Mouse (Mus musculus): ENCODE measurements around the gene Pde4dip. TPM values are rescaled to one million over a fixed set of nuclear protein-coding genes. Genes with fewer than 3 reads are reported as not detected.
A peak's percentile ranks its signal among the peaks of the same experiment; 100 is the strongest.

Pde4dip gene
- polyA plus RNA-seq, 1 experiment: 134 TPM

DNA sequence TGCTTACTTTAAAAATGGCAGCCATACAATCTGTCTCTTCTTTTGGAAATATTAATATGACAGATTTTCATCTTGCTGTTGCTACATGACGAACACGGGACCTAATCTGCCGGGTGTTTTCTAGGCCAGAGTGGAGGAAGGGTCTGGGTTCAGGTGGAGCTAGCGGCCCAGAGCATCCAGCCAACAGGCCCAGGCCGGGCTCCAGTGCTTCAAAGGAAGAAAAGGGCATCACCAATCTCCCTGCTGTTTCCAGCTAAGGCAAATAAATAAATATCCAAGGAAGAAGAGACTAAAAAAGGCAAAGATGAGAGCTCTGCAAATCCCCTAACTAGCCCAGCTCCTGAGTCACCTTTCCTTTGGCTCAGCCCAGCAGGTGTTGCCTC, 731 bp downstream of the Pde4dip start:
- Histone ChIP-seq H3ac (ENCODE audit: control insufficient read depth, insufficient read length) (no peak overlapping the region), H3K27me3 (ENCODE audit: control insufficient read depth, insufficient read depth, insufficient read length) (peaks cover 22% of the 10 kb centered on the region), H3K79me2 (ENCODE audit: control insufficient read depth, insufficient read depth) (no peaks in the 10 kb centered on the region), H3K4me3 (no peak overlapping the region), H3K4me2 (ENCODE audit: low read depth) (peak overlapping the region; percentile 60), H3K36me3 (ENCODE audit: control insufficient read depth, insufficient read depth) (no peaks in the 10 kb centered on the region)
- TF ChIP-seq SRF (IDR thresholded peaks at IDR 0.05; ENCODE audit: control insufficient read depth, insufficient read length, low read depth): no peak
- TF ChIP-seq CEBPB (IDR thresholded peaks at IDR 0.05; ENCODE audit: insufficient read depth, poor library complexity, severe bottlenecking): no peak
- TF ChIP-seq E2F4 (IDR thresholded peaks at IDR 0.05; ENCODE audit: insufficient read depth): no peak
- TF ChIP-seq USF1 (IDR thresholded peaks at IDR 0.05; ENCODE audit: low read depth): no peak
- no peak for TF ChIP-seq MYOG (IDR thresholded peaks at IDR 0.05; ENCODE audit: control insufficient read depth in 1 of 3, insufficient read depth in 1 of 3, insufficient read length in 2 of 3, low read depth in 2 of 3)
- TF ChIP-seq TCF3 (IDR thresholded peaks at IDR 0.05; ENCODE audit: insufficient read length, low read depth): no peak
- no peak for TF ChIP-seq MAX (IDR thresholded peaks at IDR 0.05; ENCODE audit: low read depth)
- TF ChIP-seq REST (IDR thresholded peaks at IDR 0.05; ENCODE audit: insufficient read depth, insufficient read length): no peak

DNA sequence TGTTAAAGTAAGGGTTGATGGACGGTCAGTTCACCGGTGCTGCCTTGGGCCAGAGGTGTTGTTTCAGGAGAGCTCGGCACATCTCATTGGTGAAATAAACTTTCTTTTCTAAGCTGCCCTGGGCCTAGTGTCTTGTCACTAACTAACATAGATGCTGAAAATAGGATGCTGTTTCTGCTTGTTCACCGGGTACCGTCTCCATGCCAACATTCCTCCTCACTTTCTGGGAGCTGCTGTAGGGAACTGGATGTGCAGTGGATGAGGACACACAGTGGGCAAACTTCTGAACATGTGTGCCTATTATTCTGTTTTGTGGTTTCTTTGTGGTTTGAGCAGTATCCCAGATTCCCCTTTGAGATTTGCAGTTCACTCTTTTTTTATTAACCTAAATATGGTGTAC, 6.9 kb downstream of the Pde4dip start:
- Histone ChIP-seq H3K4me3 (no peak overlapping the region), H3K36me3 (ENCODE audit: control insufficient read depth, insufficient read depth) (no peaks in the 10 kb centered on the region), H3K79me2 (ENCODE audit: control insufficient read depth, insufficient read depth) (no peaks in the 10 kb centered on the region), H3K27me3 (ENCODE audit: control insufficient read depth, insufficient read depth, insufficient read length) (no peaks in the 10 kb centered on the region), H3K4me2 (ENCODE audit: low read depth) (no peak overlapping the region), H3ac (ENCODE audit: control insufficient read depth, insufficient read length) (no peak overlapping the region)
- no peak for TF ChIP-seq TCF3 (IDR thresholded peaks at IDR 0.05; ENCODE audit: insufficient read length, low read depth)
- no peak for TF ChIP-seq TCF12 (IDR thresholded peaks at IDR 0.05; ENCODE audit: insufficient read depth, poor library complexity, severe bottlenecking)
- TF ChIP-seq POLR2AphosphoS2 (IDR thresholded peaks at IDR 0.05; ENCODE audit: insufficient read length, low read depth): no peak
- TF ChIP-seq SRF (IDR thresholded peaks at IDR 0.05; ENCODE audit: control insufficient read depth, insufficient read length, low read depth): no peak

DNA sequence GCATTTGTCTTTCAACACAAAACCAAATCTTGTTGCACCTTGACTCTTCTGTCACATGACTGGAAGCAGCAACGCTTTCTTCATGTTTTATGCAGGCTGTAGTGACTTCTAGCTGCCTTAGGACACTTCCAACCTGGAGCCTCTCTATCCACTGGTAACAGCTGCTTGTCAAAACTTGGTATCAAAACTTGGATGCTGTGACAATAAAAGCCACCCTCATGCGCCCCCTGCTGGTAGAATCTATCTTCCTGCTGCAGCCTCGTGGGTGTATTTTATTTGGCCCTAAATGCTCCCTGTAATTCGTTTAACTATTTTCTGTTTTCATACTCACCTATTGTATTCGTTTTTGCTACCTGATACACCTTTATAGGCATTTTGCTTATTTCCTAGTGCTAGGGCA, 9.3 kb downstream of the Pde4dip start:
- Histone ChIP-seq H3K27me3 (ENCODE audit: control insufficient read depth, insufficient read depth, insufficient read length) (no peaks in the 10 kb centered on the region), H3ac (ENCODE audit: control insufficient read depth, insufficient read length) (no peak overlapping the region), H3K79me2 (ENCODE audit: control insufficient read depth, insufficient read depth) (no peaks in the 10 kb centered on the region), H3K4me3 (no peak overlapping the region), H3K36me3 (ENCODE audit: control insufficient read depth, insufficient read depth) (no peaks in the 10 kb centered on the region), H3K4me2 (ENCODE audit: low read depth) (no peak overlapping the region)
- TF ChIP-seq MAX (IDR thresholded peaks at IDR 0.05; ENCODE audit: low read depth) (no peak), MYOD1 (IDR thresholded peaks at IDR 0.05; ENCODE audit: control insufficient read depth in 1 of 3, insufficient read length in 2 of 3, low read depth in 2 of 3) (peak in 2 of 3 experiments; percentile 24 to 46), SRF (IDR thresholded peaks at IDR 0.05; ENCODE audit: control insufficient read depth, insufficient read length, low read depth) (no peak), MYOG (IDR thresholded peaks at IDR 0.05; ENCODE audit: control insufficient read depth in 1 of 3, insufficient read depth in 1 of 3, insufficient read length in 2 of 3, low read depth in 2 of 3) (peak in 2 of 3 experiments; percentile 3 to 37)

DNA sequence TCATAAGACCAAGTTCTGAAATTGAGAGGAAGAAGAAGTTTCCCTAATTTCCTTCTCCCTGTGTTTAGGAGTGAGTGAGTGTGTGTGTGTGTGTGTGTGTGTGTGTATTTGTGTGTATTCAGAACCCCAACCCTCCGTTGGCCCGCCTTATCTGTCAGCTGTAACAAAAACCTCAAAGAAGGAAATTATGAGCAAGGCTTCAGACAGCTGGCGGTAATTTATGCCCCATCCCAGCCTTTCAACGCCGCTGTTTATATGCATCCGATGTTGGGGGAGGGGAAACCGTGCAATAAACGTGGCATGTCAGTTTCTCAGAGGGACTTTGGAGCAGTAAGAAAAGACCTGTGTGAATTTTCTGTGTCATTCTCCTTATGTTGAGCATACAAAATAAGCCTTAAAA, 12.2 kb downstream of the Pde4dip start:
- peak in 1 of 3 experiments; percentile 70 for TF ChIP-seq MYOG (IDR thresholded peaks at IDR 0.05; ENCODE audit: control insufficient read depth in 1 of 3, insufficient read depth in 1 of 3, insufficient read length in 2 of 3, low read depth in 2 of 3)
- TF ChIP-seq MYOD1 (IDR thresholded peaks at IDR 0.05; ENCODE audit: control insufficient read depth in 1 of 3, insufficient read length in 2 of 3, low read depth in 2 of 3): peak in 2 of 3 experiments; percentile 22 to 31
- no peak for TF ChIP-seq MAX (IDR thresholded peaks at IDR 0.05; ENCODE audit: low read depth)
- no peak for TF ChIP-seq TCF3 (IDR thresholded peaks at IDR 0.05; ENCODE audit: insufficient read length, low read depth)
- no peak for TF ChIP-seq E2F4 (IDR thresholded peaks at IDR 0.05; ENCODE audit: insufficient read depth)
- no peak for TF ChIP-seq TCF12 (IDR thresholded peaks at IDR 0.05; ENCODE audit: insufficient read depth, poor library complexity, severe bottlenecking)
- TF ChIP-seq USF1 (IDR thresholded peaks at IDR 0.05; ENCODE audit: low read depth): no peak
- Histone ChIP-seq H3K4me3 (no peak overlapping the region), H3K36me3 (ENCODE audit: control insufficient read depth, insufficient read depth) (no peaks in the 10 kb centered on the region), H3K27me3 (ENCODE audit: control insufficient read depth, insufficient read depth, insufficient read length) (no peaks in the 10 kb centered on the region), H3ac (ENCODE audit: control insufficient read depth, insufficient read length) (no peak overlapping the region), H3K4me2 (ENCODE audit: low read depth) (peak overlapping the region; percentile 36), H3K79me2 (ENCODE audit: control insufficient read depth, insufficient read depth) (no peaks in the 10 kb centered on the region)

DNA sequence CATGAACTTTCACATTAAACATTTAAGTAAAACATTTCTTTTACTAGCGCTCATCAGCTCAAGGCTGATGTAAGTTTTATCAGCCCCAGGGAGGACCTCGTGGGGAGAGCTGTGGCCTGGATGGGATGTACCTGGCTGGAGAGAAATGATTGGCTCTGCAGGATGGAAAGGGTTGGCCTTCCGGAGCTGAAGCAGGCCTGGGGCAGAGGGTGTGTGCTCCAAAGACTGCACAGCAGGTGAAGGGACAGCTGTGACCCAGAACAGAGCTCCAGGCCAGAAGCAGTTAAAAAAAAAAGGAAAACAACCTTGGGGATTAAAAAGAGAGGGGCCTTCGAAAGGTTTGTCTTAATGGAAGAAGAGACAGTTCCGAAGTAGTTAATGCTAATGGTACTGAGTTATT, 13.7 kb downstream of the Pde4dip start:
- no peaks in the 10 kb centered on the region for H3K79me2 ChIP-seq (ENCODE audit: control insufficient read depth, insufficient read depth)
- H3K4me3 ChIP-seq: no peak overlapping the region
- TF ChIP-seq MYOG (IDR thresholded peaks at IDR 0.05; ENCODE audit: control insufficient read depth in 1 of 3, insufficient read depth in 1 of 3, insufficient read length in 2 of 3, low read depth in 2 of 3): peak; percentile 22 to 93 (median 74)
- no peak for TF ChIP-seq USF1 (IDR thresholded peaks at IDR 0.05; ENCODE audit: low read depth)
- TF ChIP-seq MAX (IDR thresholded peaks at IDR 0.05; ENCODE audit: low read depth): no peak
- no peak for TF ChIP-seq REST (IDR thresholded peaks at IDR 0.05; ENCODE audit: insufficient read depth, insufficient read length)
- no peak for TF ChIP-seq E2F4 (IDR thresholded peaks at IDR 0.05; ENCODE audit: insufficient read depth)
- no peak for TF ChIP-seq SRF (IDR thresholded peaks at IDR 0.05; ENCODE audit: control insufficient read depth, insufficient read length, low read depth)
- TF ChIP-seq MYOD1 (IDR thresholded peaks at IDR 0.05; ENCODE audit: control insufficient read depth in 1 of 3, insufficient read length in 2 of 3, low read depth in 2 of 3): peak in 2 of 3 experiments; percentile 80 to 89
- TF ChIP-seq POLR2AphosphoS2 (IDR thresholded peaks at IDR 0.05; ENCODE audit: insufficient read length, low read depth): no peak
- no peak for TF ChIP-seq POLR2A (IDR thresholded peaks at IDR 0.05; ENCODE audit: insufficient read length, low read depth)
- peak; percentile 64 for TF ChIP-seq TCF12 (IDR thresholded peaks at IDR 0.05; ENCODE audit: insufficient read depth, poor library complexity, severe bottlenecking)
- no peak for TF ChIP-seq CEBPB (IDR thresholded peaks at IDR 0.05; ENCODE audit: insufficient read depth, poor library complexity, severe bottlenecking)
- TF ChIP-seq TCF3 (IDR thresholded peaks at IDR 0.05; ENCODE audit: insufficient read length, low read depth): peak; percentile 40
- no peak overlapping the region for H3ac ChIP-seq (ENCODE audit: control insufficient read depth, insufficient read length)
- H3K36me3 ChIP-seq (ENCODE audit: control insufficient read depth, insufficient read depth): no peaks in the 10 kb centered on the region
- no peaks in the 10 kb centered on the region for H3K27me3 ChIP-seq (ENCODE audit: control insufficient read depth, insufficient read depth, insufficient read length)
- H3K4me2 ChIP-seq (ENCODE audit: low read depth): no peak overlapping the region

All from myocyte (in vitro differentiated cells).